Mouse (Mus musculus) heart, postnatal 0 days (tissue): ENCODE measurements around the gene Pdzd8. TPM values are rescaled to one million over a fixed set of nuclear protein-coding genes. Genes with fewer than 3 reads are reported as not detected.
A peak's percentile ranks its signal among the peaks of the same experiment; 100 is the strongest.

Experiments
- ATAC-seq: fragments of 200-750 bp; cut with Nextera tagmentation; 2 replicates; pipeline ENCODE4 v1.8.0; 2017; ENCODE audit warnings: low read depth, moderate number of reproducible peaks, moderate library complexity; ENCODE audit not compliant: insufficient read depth
- DNase-seq: peaks from one replicate; pipeline ENCODE4 v3.0.0-alpha.2; 2016; ENCODE audit warnings: low spot score
- H3K27ac ChIP-seq: fragments of 300-500 bp; sonication (generic); 2 replicates; pipeline ENCODE4 v1.5.1; 2014; ENCODE audit warnings: low read depth, mild to moderate bottlenecking
- H3K27me3 ChIP-seq: fragments of 300-500 bp; sonication (generic); 2 replicates; pipeline ENCODE4 v1.6.1; 2014; ENCODE audit warnings: low read length, mixed read lengths; ENCODE audit not compliant: control insufficient read depth, insufficient read depth
- H3K36me3 ChIP-seq: fragments of 300-500 bp; sonication (generic); replicated peaks from 2 replicates; pipeline ENCODE4 v1.6.1; 2014; ENCODE audit warnings: low read length, mixed read lengths; ENCODE audit not compliant: control insufficient read depth, insufficient read depth
- H3K4me1 ChIP-seq: fragments of 300-500 bp; sonication (generic); 2 replicates; pipeline ENCODE4 v1.6.1; 2014; ENCODE audit warnings: antibody characterized with exemption; ENCODE audit not compliant: control insufficient read depth, insufficient read depth
- H3K4me2 ChIP-seq: fragments of 300-500 bp; sonication (generic); 2 replicates; pipeline ENCODE4 v1.6.1; 2014; ENCODE audit warnings: low read depth, mild to moderate bottlenecking, low read length, moderate library complexity
- H3K4me3 ChIP-seq: fragments of 300-500 bp; sonication (generic); 2 replicates; pipeline ENCODE4 v1.5.1; 2014; ENCODE audit warnings: low read depth, low read length
- H3K9ac ChIP-seq: fragments of 300-500 bp; sonication (generic); replicated peaks from 2 replicates; pipeline ENCODE4 v1.6.1; 2014; ENCODE audit warnings: low read depth, low read length, mixed read lengths
- H3K9me3 ChIP-seq: fragments of 300-500 bp; sonication (generic); replicated peaks from 2 replicates; pipeline ENCODE4 v1.6.1; 2016; ENCODE audit warnings: low read length; ENCODE audit not compliant: control insufficient read depth
- CTCF ChIP-seq: IDR thresholded peaks from 2 replicates; pipeline ENCODE4 v1.5.1; 2016; ENCODE audit warnings: antibody characterized with exemption, control low read depth, low read depth
- EP300 ChIP-seq: IDR thresholded peaks from 2 replicates; pipeline ENCODE4 v1.6.1; 2016; ENCODE audit warnings: antibody characterized with exemption, low read depth
- WGBS: fragments of 180-500 bp; shearing (Covaris S2); extraction: QIAGEN DNeasy Blood & Tissue Kit; methylation state at CpG from one replicate; pipeline ENCODE4 v1.1.7; 2014; 5-methylcytosine and 5-hydroxymethylcytosine counted together
- polyA plus RNA-seq: library from polyadenylated mRNA; unstranded; fragments of >200 nt; fragmentation: Nextera tagmentation; extraction: Ambion mirVana; gene quantifications from 2 replicates; pipeline ENCODE4 v1.2.1, GENCODE M21; 2015
- total RNA-seq: library from RNA; depleted of rRNA; stranded (reverse); fragments of >200 nt; gene quantifications from 2 replicates; pipeline ENCODE4 v1.2.3, GENCODE M21; 2014; ENCODE audit warnings: low replicate concordance

Pdzd8 gene
- total and polyA plus RNA-seq, 2 experiments from 2014 or later: 5.2 to 31.4 TPM

DNA sequence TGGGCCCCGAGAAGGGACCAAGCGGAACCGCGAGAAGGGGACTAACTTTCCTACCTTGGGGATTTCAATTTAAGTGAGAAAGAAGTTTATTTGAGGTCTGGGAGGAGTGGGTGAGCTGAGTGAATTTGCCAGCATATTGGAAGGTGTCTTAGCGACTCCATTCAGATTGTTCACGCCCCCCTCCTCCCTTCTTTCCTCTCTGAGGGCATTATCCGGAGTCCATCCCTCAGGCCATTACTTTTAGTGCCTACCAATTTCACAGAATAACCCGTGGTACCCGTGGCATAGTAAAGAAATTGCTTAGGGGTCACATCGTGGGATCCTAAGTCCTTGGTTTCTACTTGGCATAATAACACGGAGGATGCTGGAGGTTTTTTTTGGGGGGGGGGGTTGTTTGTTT is 745 bp upstream of the Pdzd8 start:
- TF ChIP-seq CTCF (no peak), EP300 (no peak)
- H3K4me3 ChIP-seq: peak overlapping the region; percentile 76
- no peak for ATAC-seq

DNA sequence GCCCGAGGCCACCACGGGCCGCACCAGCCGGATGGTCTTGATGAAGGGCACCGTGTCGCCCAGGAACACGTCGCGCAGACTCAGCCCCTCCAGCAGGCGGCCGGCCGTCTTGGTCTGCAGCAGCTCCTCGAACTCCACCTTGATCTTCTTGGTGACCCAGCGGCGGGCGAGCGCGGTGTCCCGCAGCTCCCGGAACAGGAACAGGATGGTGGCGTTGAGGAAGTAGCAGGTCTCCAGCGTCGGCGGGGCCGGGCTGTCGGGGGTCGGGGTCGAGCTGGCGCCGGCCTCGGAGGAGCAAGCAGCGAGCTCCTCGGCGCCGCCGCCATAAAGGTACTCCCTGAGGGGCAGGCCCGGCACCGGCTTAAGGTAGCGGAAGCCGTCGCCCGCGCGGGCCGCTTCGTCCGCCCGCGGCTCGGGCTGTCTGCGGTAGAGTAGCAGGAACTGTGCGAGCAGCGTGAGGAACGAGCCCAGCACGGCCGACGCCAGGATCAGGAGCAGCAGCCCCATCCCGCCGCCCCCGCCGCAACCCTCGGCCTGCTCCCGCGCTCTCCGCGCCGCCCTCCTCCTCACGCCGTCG is 411 bp downstream of the Pdzd8 start:
- Histone ChIP-seq H3K27ac (peak overlapping the region; percentile 94), H3K4me2 (peak overlapping the region; percentile 100), H3K9me3 (no peaks in the 10 kb centered on the region), H3K4me3 (peak overlapping the region; percentile 76), H3K4me1 (peaks cover 25% of the 10 kb centered on the region), H3K9ac (peak overlapping the region; percentile 86), H3K27me3 (no peaks in the 10 kb centered on the region), H3K36me3 (no peaks in the 10 kb centered on the region)
- ATAC-seq: peak; percentile 24
- TF ChIP-seq EP300 (no peak), CTCF (no peak)
- peak; percentile 45 for DNase-seq
- WGBS: under 1% methylated on average over 51 of the region's 70 CpGs

More for the DNA sequence above, 745 bp upstream of the Pdzd8 start:
- peaks cover 18% of the 10 kb centered on the region for H3K4me1 ChIP-seq
- peak overlapping the region; percentile 86 for H3K9ac ChIP-seq
- H3K27me3 ChIP-seq: 0 out of 2 replicates have a peak, but pooled peaks cover 6% of the 10 kb centered on the region
- H3K27ac ChIP-seq: peak overlapping the region; percentile 94
- peak overlapping the region; percentile 100 for H3K4me2 ChIP-seq
- WGBS: 8% methylated on average over 11 of the region's 11 CpGs
- H3K36me3 ChIP-seq: no peaks in the 10 kb centered on the region
- no peaks in the 10 kb centered on the region for H3K9me3 ChIP-seq
- no peak for DNase-seq

DNA sequence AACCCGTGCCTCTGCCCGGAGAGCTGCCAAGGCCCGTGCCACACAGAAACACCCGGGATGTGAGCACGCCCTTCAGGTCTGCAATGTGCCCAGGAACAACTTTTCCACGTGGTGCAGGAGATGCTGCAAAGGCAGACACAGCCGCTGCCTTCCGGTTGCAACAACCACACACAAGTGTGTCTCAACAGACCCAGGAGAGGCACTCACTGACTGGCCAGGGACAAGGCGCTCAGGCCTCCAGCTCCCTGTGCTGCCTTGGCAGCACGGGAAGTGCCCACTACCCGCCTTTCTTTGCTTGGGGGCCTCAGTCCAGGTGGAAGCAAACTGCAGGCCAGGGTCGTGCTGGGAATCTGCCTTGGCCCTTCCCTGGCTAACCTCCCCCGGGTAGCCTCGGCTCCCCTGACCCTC is 1.3 kb downstream of the Pdzd8 start:
- H3K4me3 ChIP-seq: peak overlapping the region; percentile 76
- ATAC-seq (no peak), DNase-seq (peak; percentile 22)
- under 1% methylated on average over 14 of the region's 14 CpGs for WGBS
- H3K4me2 ChIP-seq: peak overlapping the region; percentile 100
- H3K9me3 ChIP-seq: no peaks in the 10 kb centered on the region
- H3K36me3 ChIP-seq: no peaks in the 10 kb centered on the region
- H3K4me1 ChIP-seq: peaks cover 25% of the 10 kb centered on the region
- TF ChIP-seq CTCF (no peak), EP300 (no peak)
- H3K27ac ChIP-seq: peak overlapping the region; percentile 94
- no peaks in the 10 kb centered on the region for H3K27me3 ChIP-seq
- peak overlapping the region; percentile 86 for H3K9ac ChIP-seq

DNA sequence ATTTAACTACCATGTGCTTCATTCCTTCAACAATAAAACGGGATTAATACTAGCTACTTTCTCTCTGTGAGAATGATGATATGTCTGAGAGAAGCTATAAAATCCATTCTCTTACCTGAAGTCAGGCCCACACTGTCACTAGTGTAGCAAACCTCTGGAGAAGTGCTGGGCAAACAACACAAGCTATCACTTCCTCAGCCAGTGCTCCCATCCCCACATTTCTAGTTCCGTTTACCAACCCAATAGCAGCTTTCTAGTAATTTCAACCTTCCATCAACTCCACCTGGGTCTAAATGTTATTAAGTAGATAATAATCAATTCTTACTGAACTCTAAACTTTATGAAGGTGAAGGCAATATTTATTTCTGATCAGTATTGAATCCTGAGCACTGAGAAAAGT is 2.6 kb downstream of the Pdzd8 start:
- H3K4me3 ChIP-seq: peak overlapping the region; percentile 76
- no peak for DNase-seq
- TF ChIP-seq EP300 (no peak), CTCF (no peak)
- no peak overlapping the region for H3K27ac ChIP-seq
- H3K9ac ChIP-seq: no peak overlapping the region
- WGBS: 48% methylated on average over 2 of the region's 2 CpGs
- peaks cover 25% of the 10 kb centered on the region for H3K4me1 ChIP-seq
- ATAC-seq: no peak
- no peaks in the 10 kb centered on the region for H3K9me3 ChIP-seq
- peak overlapping the region; percentile 100 for H3K4me2 ChIP-seq
- no peaks in the 10 kb centered on the region for H3K27me3 ChIP-seq
- H3K36me3 ChIP-seq: no peaks in the 10 kb centered on the region

DNA sequence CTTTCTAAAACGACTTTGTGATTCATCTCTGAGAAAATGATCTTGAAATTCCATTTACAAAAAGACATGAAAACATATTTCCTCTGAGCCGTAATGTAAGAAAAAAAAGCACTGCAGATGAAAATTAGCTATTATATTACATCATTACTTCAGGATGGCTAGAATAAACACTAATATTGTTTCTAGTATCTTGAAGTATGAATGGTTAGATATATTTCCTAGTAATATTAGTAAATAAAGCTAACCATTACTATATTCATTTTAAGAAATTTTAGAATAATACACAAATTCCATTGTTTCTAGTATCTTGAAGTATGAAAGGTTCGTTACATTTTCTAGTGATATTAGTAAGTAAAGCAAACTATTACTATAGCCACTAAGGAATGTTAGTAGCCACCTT is 5.7 kb downstream of the Pdzd8 start:
- no peaks in the 10 kb centered on the region for H3K9me3 ChIP-seq
- H3K4me2 ChIP-seq: no peak overlapping the region
- no peak overlapping the region for H3K27ac ChIP-seq
- no peaks in the 10 kb centered on the region for H3K27me3 ChIP-seq
- 70% methylated on average over 3 of the region's 3 CpGs for WGBS
- TF ChIP-seq CTCF (no peak), EP300 (no peak)
- H3K36me3 ChIP-seq: no peaks in the 10 kb centered on the region
- ATAC-seq (no peak), DNase-seq (no peak)
- no peak overlapping the region for H3K4me3 ChIP-seq
- H3K9ac ChIP-seq: no peak overlapping the region
- peaks cover 25% of the 10 kb centered on the region for H3K4me1 ChIP-seq
